Mouse (Mus musculus): ENCODE data around the gene D17Wsu92e.

GRCm38 (mm10) chr17:27764453-27764852 is 56.0 kb downstream of the D17Wsu92e start:
- TF ChIP-seq CTCF (IDR thresholded peaks at IDR 0.05; ENCODE audit: low read depth) (peak; percentile 51), EP300 (IDR thresholded peaks at IDR 0.05; ENCODE audit: low read depth) (no peak)
